1 mouse cellular context compared by ENCODE assay signal in the genomic region with DNA sequence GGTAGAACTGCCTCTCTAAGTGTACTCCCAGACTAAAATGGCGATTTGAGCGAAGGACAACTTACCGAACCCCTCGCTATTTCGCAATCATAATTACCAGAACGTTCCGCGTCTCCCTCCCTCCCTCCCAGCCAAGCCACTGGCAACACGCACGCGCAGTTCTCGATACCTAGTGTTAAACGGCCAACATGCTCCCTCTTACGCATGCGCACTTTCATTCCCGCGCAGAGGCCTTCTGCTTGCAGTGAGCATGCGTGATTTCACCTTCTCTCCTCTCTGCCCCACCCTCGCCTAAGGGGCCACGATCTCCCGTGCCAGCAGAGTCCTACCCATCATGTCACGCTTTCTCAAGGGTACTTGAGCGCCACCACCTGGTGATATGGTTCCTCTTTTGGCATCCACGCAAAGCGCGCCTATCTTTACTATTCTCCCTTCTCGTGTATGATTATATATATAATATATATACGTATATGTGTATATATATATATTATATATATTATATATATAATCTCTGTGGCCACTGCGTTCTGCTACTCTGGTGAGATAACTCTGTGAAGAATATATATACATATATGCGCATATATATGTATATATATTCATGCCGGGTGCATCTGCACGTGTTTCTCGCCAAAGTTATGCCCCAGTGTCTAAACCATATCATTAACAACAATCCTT.
TF ChIP-seq lines count a peak whose summit lies in the region.

No protein-coding gene starts in this region.

TF ChIP-seq in CH12.LX, 34 proteins besides CTCF, POLR2A, EP300 and RAD21 (continued from another document):
- peak; percentile 54; the same call in 1 of the 2 replicates for TF ChIP-seq ZMIZ1 (IDR thresholded peaks at IDR 0.05; ENCODE audit: low read depth, low read length)
- TF ChIP-seq ETS1 (conservative IDR thresholded peaks at IDR 0.05; ENCODE audit: low read depth, low read length), result no peak
- peak; percentile 68 for TF ChIP-seq MAX (IDR thresholded peaks at IDR 0.05; ENCODE audit: low read length)
- peak; percentile 75 for TF ChIP-seq SMC3 (IDR thresholded peaks at IDR 0.05; ENCODE audit: low read depth, low read length)
- TF ChIP-seq CHD2 (IDR thresholded peaks at IDR 0.05; ENCODE audit: low read length), result no peak
- TF ChIP-seq USF2 (conservative IDR thresholded peaks at IDR 0.05; ENCODE audit: low read depth, low read length), result no peak
- TF ChIP-seq NRF1 (IDR thresholded peaks at IDR 0.05; ENCODE audit: low read depth, low read length), result peak; percentile 96
- peak; percentile 42 for TF ChIP-seq HCFC1 (IDR thresholded peaks at IDR 0.05; ENCODE audit: low read depth, low read length)
- TF ChIP-seq KAT2A (IDR thresholded peaks at IDR 0.05; ENCODE audit: insufficient replicate concordance, low read length), result no peak
TF ChIP-seq in CH12.LX: peak in this region for 10.
